Mouse (Mus musculus) thymus, postnatal 10 days (tissue): ENCODE measurements around the gene Pnp2.

Experiments
- DNase-seq, 2 experiments: peaks; one replicate each; pipeline ENCODE4 v3.0.0; 2021; ENCODE audit warnings: low spot score in 2 of 2

Gene Pnp2

GRCm38 (mm10) chr14:51008781-51009180 lies 53.0 kb downstream of the Pnp2 start:
- no peak for DNase-seq

- no peak for DNase-seq
Measured at GRCm38 (mm10) chr14:51009572-51009971, 53.8 kb downstream of the Pnp2 start.
